ENCODE assay signal across 24 mouse cellular contexts in the genomic region with DNA sequence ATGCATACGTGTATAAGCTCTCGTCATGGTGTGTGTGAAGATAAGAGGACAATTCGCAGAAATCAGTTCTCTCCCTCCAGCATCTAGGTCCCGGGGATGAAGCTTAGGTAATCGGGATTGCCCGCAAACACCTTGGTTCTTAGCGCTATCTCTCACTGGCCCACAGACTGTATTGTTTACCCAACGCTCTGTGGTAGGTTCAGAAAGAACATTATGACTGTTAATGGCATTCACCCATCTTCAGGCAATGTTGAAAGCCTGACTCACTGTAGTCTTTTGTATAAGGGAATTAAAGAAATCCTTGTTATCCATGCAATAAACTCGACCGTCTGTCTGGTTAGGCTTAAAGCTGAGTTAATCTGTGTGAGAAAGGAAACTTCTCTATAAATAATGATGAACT.
"Had no signal": no experiment of that assay in that cellular context is flagged by ENCODE, and none has a peak within 500 bp of the region (broad histone marks: within the 10 kb centered on the region; RNA-seq: fewer than 3 reads in every experiment).

No protein-coding gene starts in this region.

- H3K4me3 ChIP-seq: kidney, embryonic 15.5 days; limb, embryonic 13.5 days; liver, embryonic 12.5 days; liver, embryonic 15.5 days; lung, embryonic 15.5 days; megakaryocyte, embryonic 14.5 days; midbrain, embryonic 10.5 days; midbrain, embryonic 13.5 days; myocyte; neural tube, embryonic 13.5 days had no signal

- DNase-seq: kidney, adult 8-10 months; kidney, postnatal 10 days; kidney, postnatal 4 days; left cerebral cortex, postnatal 4 days; liver; lung, adult 18-20 months; lung, postnatal 10 days; lung, postnatal 36 days; retina, postnatal 1 day; right cerebral cortex, postnatal 25 days; spleen, adult 18-20 months; thymus, adult 18-20 months; thymus, postnatal 36 days had no signal

- H3K4me1 ChIP-seq: kidney, embryonic 15.5 days; liver, embryonic 12.5 days; liver, embryonic 15.5 days; megakaryocyte, embryonic 14.5 days; midbrain, embryonic 10.5 days; midbrain, embryonic 13.5 days; neural tube, embryonic 13.5 days had no signal

- H3K27me3 ChIP-seq: kidney, embryonic 15.5 days; limb, embryonic 13.5 days; liver, embryonic 12.5 days; liver, embryonic 15.5 days; lung, embryonic 15.5 days; midbrain, embryonic 13.5 days; neural tube, embryonic 13.5 days had no signal

- H3K27ac ChIP-seq: kidney, embryonic 15.5 days; limb, embryonic 13.5 days; liver, embryonic 12.5 days; liver, embryonic 15.5 days; lung, embryonic 15.5 days; midbrain, embryonic 10.5 days; midbrain, embryonic 13.5 days; neural tube, embryonic 13.5 days had no signal

- H3K9ac ChIP-seq: kidney, embryonic 15.5 days; limb, embryonic 13.5 days; liver, embryonic 12.5 days; liver, embryonic 15.5 days; lung, embryonic 15.5 days; midbrain, embryonic 13.5 days; neural tube, embryonic 13.5 days had no signal

- H3K36me3 ChIP-seq: kidney, embryonic 15.5 days; limb, embryonic 13.5 days; liver, embryonic 12.5 days; liver, embryonic 15.5 days; lung, embryonic 15.5 days; midbrain, embryonic 10.5 days; midbrain, embryonic 13.5 days; neural tube, embryonic 13.5 days had no signal

- H3K4me2 ChIP-seq: kidney, embryonic 15.5 days; limb, embryonic 13.5 days; liver, embryonic 12.5 days; liver, embryonic 15.5 days; lung, embryonic 15.5 days; midbrain, embryonic 13.5 days; neural tube, embryonic 13.5 days had no signal

- ATAC-seq: liver, embryonic 12.5 days; midbrain, embryonic 13.5 days; midbrain, embryonic 16.5 days had no signal

- H3K9me3 ChIP-seq: limb, embryonic 13.5 days; liver, embryonic 12.5 days; liver, embryonic 15.5 days; lung, embryonic 15.5 days; midbrain, embryonic 13.5 days had no signal
